Mouse (Mus musculus): ENCODE data around the gene Krtcap2.

DNA sequence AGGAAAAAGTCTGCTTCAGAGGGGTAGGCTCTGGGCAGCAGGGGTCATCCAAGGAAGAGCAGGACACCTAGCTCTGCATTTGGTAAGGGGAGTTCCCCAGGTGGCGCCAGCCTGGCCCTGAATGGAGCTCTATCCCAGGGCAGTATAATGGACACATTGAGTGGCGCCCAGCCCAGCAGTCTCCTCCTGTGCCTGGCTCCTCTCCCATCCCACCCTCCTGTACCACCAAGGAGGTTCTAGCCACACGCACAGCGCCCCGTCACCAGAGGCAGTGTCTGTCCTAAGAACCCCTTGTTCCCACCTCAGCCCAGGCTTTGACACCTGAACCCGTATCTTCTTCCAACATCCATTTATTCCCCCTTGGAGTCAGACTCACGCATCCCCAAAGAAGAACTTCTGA, 36.0 kb upstream of the Krtcap2 start:
- no peak for TF ChIP-seq POLR2A (IDR thresholded peaks at IDR 0.05; ENCODE audit: insufficient read depth, low read depth, low read length)
- no peak for TF ChIP-seq CTCF (IDR thresholded peaks at IDR 0.05; ENCODE audit: insufficient read depth, low read depth, low read length)
